Mouse (Mus musculus) layer of hippocampus, adult 8-10 months (tissue): ENCODE data around the gene Tmem259. TPM values are rescaled to one million over a fixed set of nuclear protein-coding genes. Genes with fewer than 3 reads are reported as not detected.

Experiments used
- DNase-seq, 2 experiments: peaks; one replicate each; pipeline ENCODE4 v3.0.0; 2022; ENCODE audit warnings: low spot score in 2 of 2
- total RNA-seq, 4 experiments: library from RNA; stranded (reverse); gene quantifications; 2 replicates each; pipeline ENCODE4 v1.2.4; 2022

Gene Tmem259
- total RNA-seq: 100 to 1,000 TPM; 111 to 119 (median 116) TPM

DNA sequence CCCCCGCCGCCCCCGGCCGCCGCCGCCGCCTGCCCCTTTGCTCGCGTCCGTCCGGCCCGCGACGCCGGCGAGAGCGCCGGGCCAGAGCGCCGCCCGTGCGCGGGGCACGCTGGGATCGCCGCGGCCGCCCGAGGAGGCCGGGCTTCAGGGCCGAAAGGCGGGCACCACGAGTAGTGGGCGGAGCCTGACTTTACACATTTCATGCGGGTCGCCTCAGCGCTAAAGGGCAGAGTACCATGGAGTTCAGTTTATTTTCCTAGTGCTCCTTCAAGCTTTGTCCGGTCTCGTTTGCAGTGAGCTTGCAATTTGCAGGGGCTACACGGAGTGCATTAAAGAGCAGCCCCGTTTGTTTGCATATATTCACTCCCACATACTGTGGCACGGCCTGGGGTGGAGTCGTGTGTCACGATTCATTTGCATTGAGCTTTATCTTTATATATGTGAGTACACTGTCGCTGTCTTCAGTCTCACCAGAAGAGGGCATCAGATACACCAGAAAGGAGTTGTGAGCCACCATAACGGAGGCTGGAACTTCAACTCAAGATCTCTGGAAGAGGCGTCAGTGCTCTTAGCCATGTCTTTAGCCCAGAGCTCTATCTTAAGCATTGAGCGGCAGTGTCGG, at the start of gene Tmem259:
Gene Tmem259, minus strand, starts transcription at position 136 of the 622 bp plus-strand sequence.
- DNase-seq: peak; percentile 69 to 80

- no peak for DNase-seq
Observed at GRCm38 (mm10) chr10:80032799-80033480, 48.8 kb upstream of the Tmem259 start.

DNA sequence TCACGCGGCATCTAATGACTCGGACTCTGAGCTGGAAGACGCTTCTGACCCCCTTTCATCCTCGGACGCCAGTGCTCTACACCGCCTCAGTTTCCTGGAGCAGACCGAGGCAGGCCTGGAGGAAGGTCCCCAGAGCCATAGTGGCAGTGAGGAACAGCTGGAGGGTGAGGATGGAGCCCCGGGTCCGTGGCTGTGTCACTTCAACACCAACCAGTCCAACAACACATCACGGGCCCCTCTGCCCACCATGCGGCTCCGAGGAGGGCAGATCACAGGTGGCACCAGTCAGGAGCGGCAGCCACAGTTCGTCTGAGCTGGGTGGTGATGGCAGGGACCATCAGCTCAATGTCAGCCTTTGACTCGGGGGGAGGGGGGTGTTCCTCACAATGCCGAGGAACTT, 46.6 kb upstream of the Tmem259 start:
- no peak for DNase-seq

GRCm38 (mm10) chr10:80030191-80030590, 46.1 kb upstream of the Tmem259 start:
- no peak for DNase-seq

GRCm38 (mm10) chr10:80028521-80028846, 44.4 kb upstream of the Tmem259 start:
- DNase-seq: no peak

DNA sequence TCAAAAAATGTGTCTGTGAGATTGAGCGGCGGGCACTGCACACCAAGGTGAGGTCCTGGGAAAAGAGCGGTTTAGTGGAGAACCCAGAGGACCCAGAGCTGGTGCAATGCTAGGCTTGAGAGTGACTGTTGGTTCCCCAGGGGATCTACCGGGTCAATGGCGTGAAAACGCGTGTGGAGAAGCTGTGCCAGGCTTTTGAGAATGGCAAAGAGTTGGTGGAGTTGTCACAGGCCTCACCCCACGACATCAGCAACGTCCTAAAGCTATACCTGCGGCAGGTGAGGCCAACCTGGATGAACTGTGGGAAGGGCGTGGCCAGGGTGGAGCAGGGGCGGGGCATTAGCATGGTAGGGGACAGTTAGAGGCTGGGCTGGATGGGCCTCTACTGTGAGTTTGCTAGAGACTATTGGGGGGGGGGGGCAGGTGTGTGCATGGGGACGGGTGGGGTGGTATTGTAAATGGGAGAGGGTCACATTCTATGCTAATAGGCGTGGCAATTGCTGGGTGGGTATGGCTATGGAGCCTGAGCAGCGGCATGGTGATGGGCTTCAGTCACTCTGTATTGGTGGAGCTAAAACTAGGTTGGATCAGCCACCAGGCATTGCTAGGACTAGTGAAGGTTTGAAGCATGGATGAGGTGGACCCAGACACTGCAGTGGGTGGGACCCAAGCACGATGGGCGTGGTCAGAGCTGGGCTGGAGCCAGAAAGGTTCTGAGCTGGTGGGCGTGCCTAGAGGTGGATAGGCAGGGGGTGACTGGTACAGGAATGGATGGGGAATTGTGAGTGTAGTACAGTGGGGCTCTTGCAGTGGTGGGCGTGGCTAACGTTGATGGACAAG, 43.8 kb upstream of the Tmem259 start:
- no peak for DNase-seq

- DNase-seq: no peak
Observed at GRCm38 (mm10) chr10:80025889-80026288, 41.8 kb upstream of the Tmem259 start.

DNA sequence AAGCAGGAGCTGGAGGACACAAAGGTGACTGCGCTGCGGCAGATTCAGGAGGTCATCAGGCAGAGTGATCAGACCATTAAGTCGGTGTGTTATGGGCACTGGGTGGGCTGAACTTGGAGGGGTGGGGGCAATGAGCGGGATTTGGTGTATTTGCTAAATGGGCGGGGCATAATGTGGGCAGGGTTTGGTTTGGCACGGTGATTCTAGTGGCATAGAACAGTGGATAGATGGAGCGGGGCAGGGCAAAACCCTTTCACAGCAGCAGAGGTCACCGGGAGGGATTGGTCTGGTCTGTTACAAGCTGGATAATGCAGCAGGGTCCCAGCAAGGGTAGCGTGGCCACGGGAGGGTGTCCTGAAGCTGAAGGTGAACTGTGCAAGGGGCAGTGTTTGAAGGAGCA, 41.3 kb upstream of the Tmem259 start:
- DNase-seq: no peak

DNA sequence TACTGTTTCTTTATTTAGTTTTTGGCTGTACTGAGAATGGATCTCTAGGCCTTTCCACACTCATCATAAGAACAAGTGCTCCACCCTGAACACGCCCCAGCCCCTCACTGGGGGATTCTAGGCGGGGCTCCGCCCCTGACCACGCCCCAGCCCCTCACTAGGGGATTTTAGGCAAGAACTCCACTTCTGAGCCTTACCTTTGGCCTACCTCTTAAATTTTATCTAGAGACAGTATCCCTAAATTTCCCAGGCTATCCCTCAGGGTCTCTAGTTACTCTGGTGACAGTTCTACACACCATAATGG, 40.9 kb upstream of the Tmem259 start:
- no peak for DNase-seq

DNA sequence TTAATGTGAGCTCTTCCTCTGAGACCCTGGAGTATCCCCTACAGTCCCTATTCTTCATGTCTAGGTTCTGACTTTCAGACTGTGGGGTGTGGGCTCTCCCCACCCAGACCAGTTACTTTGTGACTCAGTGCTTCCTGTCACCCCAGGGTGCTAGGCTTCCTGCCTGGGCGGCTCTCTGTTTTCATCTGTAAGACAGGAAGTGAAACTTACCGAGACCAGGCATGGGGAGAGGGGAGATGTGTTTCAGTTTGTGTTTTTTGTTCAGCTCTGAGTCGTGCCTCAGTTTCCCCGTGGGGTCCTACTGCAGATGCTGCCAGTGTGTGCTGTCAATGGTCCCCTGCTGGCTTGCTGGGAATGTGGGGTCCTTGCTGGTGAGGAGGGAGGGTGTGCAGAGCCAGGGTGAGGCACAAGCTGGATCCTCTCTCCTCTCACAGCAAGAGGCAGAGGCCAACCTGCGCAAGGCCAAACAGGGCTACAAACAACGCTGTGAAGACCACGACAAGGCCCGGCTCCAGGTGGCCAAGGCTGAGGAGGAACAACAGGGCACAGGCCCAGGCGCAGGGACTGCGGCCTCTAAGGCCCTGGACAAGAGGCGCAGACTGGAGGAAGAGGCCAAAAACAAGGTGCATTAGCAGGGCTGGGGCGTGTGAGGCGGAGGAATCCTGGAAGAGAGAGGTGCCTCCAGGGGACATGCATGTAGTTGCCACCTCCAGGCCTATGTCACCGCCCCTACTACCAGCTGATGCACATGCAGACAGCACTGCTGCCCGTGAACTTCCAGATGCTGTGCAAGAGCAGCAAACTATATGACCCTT, 40.3 kb upstream of the Tmem259 start:
- DNase-seq: no peak

- DNase-seq: no peak
Observed at GRCm38 (mm10) chr10:80023758-80024157, 39.6 kb upstream of the Tmem259 start.

DNA sequence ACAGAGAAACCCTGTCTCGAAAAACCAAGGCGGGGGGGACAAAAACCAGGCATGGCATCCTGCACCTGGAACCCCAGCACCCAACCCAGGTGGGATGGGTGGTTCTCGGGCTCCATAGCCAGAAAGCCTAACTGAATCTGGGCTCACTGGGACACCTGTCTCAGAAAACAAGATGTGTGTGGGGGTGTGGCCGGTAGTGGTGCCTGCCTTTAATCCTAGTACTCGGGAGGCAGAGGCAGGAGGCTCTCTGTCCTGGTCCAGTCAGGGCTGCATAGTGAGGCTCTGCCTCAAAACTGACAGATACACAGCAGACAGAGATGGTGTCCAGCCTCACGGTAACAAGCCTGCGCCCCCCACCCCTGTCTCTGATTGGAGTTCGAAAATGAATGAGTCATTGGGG, 38.7 kb upstream of the Tmem259 start:
- no peak for DNase-seq

GRCm38 (mm10) chr10:80022164-80022563, 38.0 kb upstream of the Tmem259 start:
- no peak for DNase-seq

DNA sequence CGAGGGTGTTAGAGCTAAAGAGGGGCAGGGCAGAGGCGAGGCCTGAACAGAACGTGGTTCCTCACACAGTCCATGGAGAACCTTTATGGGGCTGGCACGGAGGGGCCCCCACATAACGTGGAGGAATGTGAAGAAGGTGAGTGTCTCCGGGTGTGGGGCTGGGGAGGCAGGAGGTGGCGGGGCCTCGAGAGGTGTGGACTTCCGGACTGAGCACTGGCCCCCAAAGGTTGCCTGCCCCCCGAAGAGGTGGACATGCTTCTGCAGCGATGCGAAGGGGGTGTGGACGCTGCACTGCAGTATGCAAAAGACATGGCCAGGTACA, 37.2 kb upstream of the Tmem259 start:
- no peak for DNase-seq

- DNase-seq: no peak
Observed at GRCm38 (mm10) chr10:80020603-80021319, 36.6 kb upstream of the Tmem259 start.

- no peak for DNase-seq
Observed at GRCm38 (mm10) chr10:80020191-80020590, 36.1 kb upstream of the Tmem259 start.

- DNase-seq: no peak
Observed at GRCm38 (mm10) chr10:80019471-80020131, 35.5 kb upstream of the Tmem259 start.

DNA sequence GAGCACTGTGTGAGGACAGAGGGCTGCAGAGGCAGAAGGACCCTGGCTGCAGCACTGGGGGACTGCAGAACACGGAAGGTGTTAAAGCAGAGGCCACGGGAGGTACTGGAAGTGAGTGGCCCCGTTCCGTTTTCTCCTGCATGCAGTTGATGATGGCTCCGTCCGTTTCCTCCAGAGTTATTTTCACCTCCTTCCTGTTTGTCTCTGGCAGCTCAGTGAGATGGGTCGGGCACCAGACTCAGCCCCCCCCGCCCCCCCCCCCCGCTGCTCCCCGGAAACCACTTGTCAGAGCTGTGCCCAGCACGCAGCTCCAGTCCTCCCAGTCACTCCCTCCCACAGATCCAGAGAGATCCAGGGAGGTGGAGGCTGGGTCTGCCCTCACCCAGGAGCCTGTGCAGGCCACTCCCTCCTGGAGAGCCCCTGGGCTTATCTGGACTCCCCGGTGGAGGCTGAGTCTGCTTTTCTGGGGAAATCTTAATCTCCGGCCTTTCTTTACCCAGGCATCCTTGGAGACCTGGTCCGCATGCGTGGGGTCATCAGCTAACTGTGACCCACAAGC, 34.7 kb upstream of the Tmem259 start:
- DNase-seq: no peak

DNA sequence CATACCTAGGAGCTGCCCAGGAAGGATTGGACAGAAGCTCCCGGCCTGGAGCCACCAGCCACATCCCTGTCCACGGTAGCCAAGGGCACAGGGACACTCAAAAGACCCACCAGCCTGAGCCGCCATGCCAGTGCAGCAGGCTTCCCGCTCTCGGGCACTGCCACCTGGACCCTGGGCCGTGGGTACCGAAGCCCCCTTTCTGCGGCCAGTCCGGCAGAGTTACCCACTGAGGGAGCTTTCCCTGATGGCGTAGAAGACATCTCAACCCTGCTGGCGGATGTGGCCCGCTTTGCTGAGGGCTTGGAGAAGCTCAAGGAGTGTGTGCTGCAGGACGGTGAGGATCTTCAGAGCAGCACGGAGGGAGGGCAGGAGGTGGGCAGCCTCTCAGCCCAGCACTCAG, 33.6 kb upstream of the Tmem259 start:
- DNase-seq: no peak

DNA sequence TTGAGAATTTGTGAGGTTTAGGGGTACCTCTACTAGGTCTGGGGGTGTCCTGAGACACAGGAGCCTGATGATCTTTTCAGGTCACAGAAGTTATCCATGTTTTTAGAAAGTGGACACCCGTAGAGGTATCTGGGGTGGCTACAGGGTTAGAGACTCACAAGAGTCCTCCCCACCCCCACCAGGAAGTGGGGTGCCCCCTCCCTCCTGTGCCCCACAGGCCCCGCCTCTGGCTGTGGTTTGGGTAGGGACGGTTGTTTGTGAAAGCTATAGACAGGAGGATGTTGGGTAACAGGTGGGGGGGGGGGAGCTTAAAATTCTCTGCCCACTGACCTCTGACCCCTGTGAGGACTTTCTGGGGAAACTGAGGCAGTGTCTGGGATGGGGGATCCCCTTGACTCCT, 33.2 kb upstream of the Tmem259 start:
- no peak for DNase-seq

- DNase-seq: no peak
Observed at GRCm38 (mm10) chr10:80016931-80017330, 32.8 kb upstream of the Tmem259 start.
